Mouse (Mus musculus) fat pad, adult 2 months (tissue): ENCODE results near the gene Plxnc1.

ENCODE experiments used
- DNase-seq: peaks from one replicate; pipeline ENCODE4 v3.0.0-alpha.2; 2011; ENCODE audit warnings: low read depth, low spot score; ENCODE audit errors: extremely low read depth

Plxnc1 gene

DNA sequence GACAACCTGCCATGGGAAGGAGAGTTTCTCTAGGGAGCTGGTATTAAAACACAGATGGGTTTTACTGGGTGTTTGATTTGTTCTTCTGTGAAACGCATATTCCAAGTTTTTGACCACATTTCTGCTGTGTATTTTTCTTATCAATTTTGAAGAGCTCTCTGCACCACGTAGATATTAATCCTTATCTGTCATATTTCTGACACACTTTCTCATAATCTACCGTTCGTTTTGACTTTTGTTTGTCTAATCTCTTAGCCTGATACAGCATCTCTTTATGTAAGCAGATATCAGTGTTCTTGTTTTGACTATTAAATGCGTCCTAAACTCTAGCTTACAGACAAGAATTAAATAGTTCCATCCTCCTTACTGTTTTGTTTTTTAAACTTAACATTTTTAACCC, 73.1 kb downstream of the Plxnc1 start:
- no peak for DNase-seq

DNA sequence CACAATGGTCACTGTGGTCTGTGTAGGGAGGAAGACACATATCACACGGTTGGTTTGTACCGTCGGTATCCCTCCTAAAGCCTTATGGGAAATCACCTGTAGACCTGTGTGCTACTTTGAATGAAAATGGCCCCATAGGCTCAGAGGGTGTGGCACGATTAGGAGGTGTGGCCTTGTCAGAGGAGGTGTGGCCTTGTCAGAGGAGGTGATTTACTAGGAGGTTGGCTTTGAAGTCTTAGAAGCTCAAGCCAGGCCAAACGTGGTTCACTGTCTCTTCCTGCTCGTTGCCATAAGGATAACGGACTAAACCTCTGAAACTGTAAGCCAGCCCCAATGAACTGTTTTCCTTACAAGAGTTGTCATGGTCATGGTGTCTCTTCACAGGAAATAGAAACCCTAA, 73.5 kb downstream of the Plxnc1 start:
- DNase-seq, result no peak

DNA sequence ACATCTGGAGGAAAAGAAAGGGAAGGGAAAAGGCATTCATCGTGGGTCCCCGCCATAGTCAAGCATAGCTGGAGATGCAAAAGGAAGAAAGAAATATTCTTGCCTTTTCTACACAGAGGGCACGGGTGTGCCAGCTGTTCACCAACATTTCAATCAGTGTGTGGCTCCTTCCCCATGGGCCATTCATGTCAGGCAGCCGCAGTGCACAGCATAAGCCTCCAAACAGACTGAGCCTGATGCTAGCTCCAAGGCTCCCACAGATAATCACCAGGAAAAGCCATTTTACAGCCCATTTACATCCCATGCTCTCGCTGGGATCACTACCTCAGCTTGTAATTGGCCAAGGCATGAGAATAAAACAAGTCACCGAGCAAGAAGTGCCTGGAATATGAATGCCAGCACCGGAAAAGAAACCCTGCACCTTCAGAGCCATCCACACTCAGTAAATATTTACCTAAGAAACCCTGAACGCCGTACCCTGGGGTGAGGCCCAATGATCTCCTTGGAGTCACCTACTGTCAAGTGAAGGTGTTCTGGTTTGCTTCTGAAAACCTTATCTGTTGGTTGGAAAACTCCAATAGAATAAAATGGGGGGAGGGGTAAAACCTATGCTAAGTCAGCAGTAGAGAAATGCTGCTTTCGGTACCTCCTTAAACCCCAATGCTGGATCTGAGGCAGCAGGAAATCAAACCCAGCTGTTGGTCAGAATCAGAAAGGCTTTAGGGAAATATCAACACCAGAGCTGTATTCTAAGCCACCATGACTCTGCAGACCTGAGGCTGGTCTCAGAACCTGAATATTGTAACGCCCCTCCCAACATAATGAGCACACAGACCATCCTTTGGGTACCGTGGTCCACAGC, 77.4 kb downstream of the Plxnc1 start:
- DNase-seq, result no peak

DNA sequence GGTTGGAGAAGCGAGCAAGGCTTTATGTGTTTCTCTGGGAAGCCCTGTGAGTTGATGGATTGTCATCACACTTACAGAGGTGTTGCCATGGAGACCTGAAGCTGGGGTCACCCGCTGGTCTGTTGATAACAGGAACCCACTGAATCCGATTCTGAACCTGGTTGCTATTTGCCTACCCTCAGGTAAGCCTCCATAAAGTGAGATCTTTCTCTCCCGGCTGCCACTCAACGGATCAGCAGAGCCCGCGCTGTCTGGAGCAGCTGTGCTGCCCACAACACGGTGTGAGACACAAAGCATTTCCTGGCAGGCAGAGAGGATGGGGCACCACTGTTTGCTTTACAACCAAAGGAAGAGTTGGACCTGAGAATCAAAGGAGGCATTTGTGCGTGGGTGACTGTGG, 79.4 kb downstream of the Plxnc1 start:
- no peak for DNase-seq

DNA sequence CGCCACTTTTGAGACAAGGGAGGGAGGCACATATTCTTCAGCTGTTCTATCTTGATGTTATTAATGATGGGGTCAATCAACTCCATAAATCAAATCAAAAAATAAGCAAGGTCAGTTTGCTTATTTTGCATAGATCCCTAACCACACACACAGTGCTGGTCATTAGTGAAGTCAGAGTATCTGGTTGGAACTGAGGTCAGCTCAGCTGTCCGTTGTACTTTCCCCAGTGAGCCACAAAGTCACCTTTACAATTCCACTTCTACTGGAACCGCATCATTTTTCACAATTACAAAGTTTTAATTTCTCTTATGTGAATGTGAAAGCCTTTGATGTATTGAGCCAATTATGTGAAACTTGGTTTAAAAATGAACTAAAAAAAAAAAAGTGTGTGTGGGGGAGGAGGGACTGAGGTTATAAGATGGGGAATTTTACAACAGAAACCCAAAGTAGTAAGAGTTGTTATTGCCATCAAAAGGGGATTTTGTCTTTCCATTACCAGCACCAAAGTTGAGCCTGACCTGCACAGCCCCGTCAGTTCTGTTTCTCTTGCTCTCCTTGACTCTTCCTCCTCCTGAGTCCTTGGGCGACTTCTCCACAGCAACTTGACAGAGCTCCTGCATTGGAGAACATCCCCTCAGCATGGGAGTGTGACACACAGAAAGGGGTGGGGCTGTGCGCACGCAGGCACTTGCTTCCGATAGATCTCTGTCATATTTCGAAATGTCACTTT, 80.3 kb downstream of the Plxnc1 start:
- DNase-seq, result no peak

DNA sequence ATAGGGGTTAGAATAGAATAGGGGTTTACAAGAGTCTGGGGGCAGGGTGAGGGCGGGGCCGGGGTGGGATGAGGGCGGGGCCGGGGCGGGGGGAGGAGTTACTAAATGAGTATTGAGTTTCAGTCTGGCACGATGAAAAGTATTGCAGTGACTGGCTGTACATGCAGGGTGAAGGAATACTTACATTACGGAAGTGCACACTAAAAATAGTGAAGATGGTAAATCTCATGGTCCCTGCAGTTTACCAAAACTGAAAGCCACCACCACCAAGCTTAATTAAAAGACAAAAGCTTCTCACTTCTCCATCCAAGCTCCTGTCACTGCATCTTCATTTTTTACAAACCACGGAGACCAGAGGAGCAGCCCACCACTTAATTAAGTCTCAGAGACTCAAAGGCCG, 81.4 kb downstream of the Plxnc1 start:
- no peak for DNase-seq

DNA sequence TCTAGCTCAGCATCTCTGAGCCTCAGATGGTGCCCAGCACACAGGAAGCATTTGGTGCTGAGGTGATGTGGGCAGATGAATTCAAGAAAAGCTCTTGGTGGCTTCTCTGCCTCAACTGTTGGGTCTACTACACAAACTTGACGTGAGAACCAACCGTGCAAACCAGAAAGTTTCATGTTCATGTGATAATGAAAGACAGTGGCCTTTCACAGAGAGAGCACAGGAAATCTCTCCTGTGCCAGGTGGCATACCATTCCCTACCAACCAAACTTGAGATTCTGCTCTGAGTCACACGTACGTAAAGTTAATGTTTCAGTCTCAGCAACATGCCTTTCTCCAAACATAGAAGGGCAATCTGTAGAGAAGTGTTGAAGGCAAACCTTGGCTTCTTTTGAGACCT, 83.8 kb downstream of the Plxnc1 start:
- no peak for DNase-seq

DNA sequence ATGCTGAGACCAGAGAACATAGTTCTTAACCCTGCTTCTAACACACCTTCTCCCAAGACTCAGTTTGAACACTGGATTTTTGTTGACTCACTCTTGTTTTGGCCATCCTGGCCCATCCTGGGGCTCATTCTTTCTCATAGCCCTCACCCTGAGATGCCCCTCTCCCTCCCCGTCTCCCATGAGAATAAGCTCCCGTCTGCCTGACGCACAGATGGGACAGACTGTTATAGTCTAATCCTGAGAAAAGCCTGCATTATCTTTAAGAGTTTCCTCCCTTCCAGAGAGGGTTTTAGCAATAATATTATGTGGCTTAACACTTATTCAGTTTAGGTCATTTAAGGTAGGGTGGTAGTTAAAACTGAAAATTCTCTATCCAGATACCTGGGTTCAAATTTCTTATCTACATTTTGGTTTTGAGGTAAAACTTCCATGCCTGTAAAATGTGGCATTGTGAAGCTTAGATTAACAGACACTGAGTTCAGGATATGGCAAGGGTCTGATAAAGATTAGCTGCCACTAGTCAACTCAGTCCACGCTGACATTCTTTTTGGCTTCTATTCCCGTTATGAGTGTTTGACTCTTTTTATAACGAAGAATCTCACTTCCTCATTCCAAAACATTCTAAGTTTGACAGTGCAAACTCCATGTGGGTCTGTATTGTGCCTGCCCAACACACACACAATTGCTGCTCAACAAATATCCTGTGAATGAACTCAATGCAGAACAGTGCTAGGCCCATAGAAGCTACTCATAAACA, 86.2 kb downstream of the Plxnc1 start:
- DNase-seq, result no peak

DNA sequence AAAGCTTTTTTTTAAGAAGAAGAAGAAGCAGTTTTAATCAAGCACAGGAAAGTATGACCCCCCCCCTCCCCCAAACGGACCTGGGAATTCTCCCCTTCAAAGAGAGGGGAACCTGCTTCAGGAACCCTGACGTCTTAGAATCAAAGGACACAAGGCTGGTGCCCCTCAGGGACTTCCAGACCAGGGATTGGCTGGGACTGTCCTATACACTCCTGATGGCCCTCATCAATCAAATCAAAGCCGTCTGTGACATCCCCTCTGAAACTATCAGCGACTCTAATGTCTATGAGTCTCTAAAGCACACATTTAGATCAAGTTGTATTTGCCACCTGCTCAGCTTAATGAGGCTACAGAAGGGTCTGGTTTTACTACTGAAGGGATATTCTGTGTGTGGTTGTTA, 94.1 kb downstream of the Plxnc1 start:
- DNase-seq, result no peak

DNA sequence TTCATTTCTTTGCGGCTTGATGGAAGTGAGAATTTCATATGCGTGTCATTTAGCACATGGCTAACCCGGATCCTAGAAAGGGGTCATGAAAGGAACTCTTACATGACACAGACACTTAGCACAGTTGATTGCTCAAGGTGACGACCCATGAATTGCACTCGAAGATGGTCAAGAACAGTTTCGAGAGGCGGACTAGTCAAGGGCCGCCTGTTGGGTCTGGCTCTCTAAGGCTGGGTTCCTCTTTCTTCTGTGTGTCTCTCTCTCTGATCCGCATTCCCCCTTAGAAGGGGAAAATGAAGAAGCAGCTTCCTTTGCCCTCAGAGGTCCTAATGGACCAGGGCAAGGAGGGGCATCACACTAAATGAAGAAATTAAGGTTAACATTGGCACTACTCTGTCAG, 94.7 kb downstream of the Plxnc1 start:
- no peak for DNase-seq

DNA sequence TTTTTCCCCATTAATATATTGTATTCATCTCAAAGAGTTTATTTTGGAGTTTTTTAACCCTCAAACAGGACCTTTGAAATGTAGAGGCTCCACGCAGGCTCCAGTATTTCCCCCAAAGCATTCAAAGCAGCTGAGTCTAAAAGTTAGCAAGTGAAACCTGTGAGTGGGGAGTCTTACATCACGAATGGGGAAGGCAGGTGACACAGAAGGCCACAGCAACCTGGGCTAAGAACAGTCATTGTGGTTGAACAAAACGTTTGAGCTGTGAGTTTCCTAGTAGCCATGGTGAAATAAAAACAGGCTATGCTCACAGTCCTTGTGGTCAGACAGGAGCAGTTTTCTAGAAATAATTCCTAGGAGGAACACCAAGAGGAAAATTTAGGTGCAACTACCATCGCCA, 95.3 kb downstream of the Plxnc1 start:
- DNase-seq, result no peak

DNA sequence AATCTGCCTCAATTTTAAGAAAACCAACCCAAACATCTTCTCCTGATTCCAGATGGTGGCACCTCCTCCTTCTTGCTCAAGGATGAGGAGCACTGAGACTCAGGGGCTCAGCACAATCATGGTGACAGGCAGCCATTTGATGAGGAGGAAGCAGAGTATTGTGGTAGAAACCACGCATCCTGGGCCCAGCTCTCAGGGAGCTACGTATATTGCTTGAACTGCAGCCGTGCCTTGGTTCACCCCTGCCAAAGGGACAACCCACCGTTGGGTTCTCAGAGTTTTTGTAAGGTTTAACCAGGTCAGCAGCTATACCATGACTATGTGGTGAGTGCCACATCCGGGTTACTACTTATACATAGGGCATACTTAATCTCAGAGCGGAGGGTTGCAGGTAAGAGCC, 96.3 kb downstream of the Plxnc1 start:
- no peak for DNase-seq

DNA sequence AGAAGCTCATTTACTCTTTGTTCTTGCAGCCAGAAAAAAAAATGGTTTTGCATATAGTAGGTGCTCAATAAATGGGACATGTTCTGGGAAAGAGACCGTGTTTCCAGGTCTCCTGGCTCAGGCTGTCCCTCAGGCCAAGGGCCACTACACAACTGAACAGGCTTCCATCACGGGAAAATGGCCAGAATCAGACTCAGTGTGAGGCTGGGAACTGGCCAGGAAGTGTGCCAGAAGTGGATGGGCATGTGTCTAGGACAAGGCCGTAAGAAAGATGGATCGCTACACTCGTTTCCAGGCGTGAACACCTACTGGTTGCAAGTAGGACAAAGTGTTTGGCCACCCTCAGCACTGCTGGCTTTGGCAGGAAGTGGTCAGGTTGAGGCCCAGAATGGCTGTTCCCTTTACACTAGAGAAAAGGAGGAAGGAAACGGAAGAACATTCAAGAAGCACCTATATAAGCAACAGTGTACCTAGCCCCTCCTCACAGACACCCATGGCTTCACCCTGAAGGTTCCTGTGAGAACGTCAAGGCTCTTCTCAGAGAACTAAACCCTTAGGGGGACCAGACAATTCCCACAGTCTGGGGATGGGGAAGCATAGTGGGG, 98.0 kb downstream of the Plxnc1 start:
- no peak for DNase-seq

DNA sequence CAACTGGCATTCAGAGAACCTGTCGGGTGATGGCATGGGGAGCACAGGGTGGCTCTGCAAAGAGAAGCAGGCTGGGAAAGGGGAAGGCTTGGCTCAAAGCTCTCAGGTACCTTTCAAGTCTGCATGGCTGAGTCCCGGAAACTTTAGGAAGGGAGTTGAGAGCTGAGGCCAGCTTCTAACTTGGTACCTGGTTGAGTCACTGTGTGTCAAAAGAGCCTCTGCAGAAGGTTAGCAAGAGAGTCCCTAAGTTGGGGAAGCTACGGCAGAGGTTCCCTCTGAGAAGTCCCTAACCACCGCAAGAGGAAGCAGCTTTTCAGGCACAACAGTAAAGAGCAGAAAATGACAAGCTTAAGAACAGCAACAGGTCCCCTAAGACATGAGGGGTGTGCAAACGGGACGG, 99.9 kb downstream of the Plxnc1 start:
- no peak for DNase-seq

DNA sequence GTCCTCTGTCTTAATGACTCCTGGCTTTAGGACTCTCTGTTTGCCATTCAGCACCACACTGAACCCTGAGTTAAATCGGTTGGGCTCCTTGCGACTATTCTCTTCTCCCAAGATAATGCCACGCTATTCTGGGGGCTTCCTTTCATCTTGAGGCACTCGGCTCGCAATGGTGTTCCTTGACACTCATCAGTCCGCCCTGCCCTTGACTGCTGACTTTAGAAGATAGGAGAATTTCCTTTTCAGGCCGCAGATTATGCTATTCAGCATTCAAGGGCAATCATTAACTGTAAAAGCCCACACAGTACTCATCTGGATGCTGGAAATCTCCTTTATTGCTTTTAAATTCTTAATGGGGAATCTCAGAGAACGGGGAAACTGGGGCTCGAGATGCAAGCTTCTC, 108.8 kb downstream of the Plxnc1 start:
- DNase-seq, result no peak

DNA sequence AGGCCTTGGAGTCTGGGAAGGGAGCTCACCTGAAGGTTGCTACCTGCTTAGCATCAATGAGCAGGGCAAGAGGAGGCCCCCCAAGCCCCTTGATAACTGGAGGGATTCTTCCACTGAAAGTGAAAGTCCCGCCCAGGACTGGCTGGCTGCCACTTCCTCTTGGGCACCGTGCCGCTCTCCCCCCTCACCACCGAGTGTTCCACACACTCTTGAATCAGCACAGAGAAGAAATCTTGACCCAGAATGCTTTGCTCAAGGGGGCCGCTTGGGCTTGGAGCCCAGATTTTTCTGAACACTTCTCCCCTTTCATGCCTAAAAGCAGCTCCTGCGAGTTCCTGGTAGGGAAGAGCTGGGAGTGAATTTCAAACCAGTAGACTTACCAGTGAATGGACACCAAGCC, 115.2 kb downstream of the Plxnc1 start:
- no peak for DNase-seq

DNA sequence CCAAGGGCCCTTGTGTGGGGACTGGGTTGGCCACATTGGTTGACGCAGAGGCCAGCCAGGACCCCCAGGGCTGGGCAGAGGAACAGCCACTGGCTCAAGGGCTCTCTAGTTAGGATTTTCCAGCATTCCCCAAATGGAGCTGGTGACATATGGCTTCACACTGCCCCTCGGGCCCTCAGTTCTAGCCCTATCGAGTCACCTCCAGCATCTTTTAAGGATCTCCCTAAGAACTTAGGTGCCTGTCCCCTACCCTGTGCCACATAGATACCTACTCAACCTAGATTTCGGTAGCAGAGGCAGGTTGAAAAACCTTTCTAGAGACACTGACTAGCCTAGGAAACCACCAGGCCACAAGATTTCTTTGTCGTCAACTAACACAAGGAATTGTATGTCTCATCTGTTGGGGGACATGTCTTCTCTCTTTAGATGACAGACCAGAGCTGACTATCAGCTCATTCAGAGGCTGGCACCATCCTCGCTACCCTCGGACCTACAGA, 115.9 kb downstream of the Plxnc1 start:
- DNase-seq, result no peak

DNA sequence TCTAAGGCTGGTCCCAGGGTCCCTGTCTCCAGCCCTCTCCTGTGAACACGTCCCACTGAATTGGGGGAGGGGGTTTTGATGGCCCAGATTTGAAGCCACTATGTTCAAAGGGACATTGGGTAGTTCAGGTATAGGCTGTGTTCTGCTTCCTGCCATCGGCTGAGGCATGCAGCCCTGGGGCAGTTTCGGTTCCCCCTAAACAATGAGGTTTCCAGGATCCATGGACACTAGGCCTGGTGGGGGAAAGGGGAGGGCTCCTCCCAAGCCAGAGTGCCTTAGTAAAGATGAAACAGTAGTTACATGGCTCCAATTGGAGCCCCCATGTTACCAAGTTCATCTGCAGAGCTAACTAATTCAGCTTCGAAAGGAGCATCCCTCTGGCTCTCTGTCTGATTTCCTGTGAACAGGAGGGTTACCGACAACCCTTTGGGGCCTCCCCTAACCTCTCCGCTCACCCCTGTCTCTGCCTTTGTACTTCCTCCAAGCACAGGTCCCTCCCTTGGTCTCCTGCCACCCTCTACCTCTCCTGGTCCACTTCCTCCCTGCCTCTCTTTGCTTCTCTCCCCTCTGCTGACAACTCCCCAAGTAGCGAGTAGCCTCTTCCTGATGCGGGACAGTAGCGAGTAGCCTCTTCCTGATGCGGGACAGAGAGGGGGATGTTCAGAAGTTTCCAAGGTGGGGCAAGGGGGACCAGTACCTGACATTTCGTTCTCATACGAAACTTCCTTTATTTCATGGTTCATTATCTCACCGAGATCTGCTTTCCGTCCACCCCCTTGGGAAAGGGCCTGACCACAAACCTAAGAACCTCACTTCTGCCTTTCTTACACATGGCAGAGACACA, 116.5 kb downstream of the Plxnc1 start:
- DNase-seq, result no peak

DNA sequence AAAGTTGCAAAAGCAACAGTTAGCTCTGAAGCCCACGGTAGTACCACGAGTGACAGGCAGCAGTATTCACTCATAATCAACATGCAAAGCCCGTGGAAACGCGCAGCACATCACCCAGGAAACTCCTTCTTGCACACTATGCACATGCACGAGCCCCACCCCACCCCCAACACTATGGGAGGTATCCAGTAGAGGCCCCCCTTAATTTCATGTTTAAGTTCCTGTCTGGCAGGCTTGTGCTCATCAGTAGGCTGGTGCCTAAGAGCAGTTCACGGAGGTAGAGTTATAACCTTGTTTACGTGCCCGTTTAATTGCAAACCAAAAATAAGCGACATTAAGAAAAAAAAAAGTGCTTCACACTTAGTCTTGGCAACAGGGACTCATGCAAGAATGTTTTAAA, 117.3 kb downstream of the Plxnc1 start:
- DNase-seq, result no peak

DNA sequence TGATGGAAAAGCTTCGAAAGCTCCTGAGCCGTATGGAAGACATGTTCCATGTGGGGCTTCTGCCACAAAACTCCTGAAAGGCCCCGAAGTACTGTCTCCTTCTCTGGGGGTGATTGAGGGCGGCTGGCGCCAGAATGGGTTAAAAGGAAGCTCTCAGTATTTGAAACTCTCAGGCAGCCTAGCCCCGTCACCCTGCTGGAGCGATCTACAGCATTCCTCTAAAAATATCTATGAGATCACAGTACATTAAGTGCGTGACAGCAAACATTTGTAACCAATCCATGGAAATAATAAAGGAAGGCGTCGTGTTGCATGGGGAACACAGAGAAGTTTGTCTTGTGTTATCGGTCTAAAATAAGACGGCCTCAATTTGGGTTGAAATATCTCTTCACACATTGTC, 118.2 kb downstream of the Plxnc1 start:
- DNase-seq, result no peak
